Mouse (Mus musculus) gastrocnemius, postnatal 36 days (tissue): Measurements from ENCODE around the gene Gnb1. TPM values are rescaled to one million over a fixed set of nuclear protein-coding genes. Genes with fewer than 3 reads are reported as not detected.

Source experiments
- DNase-seq, 2 experiments: peaks; one replicate each; pipeline ENCODE4 v3.0.0; 2022
- intact Hi-C: fragments of 180-260 bp; cut with DNase I; formaldehyde crosslinking; loops from one replicate; pipeline ENCODE4 v1.15.1; 2025
- total RNA-seq, 2 experiments: library from RNA; stranded (reverse); gene quantifications; 2 replicates each; pipeline ENCODE4 v1.2.3; 2021

Gnb1 gene
- total RNA-seq, 2 experiments from 2014 or later, result 55.4 to 63.3 TPM

GRCm38 (mm10) chr4:155525751-155526150 lies 34.6 kb downstream of the Gnb1 start:
- DNase-seq, result no peak
- intact Hi-C loops, result no loop called here

GRCm38 (mm10) chr4:155529294-155529693 lies 38.1 kb downstream of the Gnb1 start:
- intact Hi-C loops, result no loop called here

GRCm38 (mm10) chr4:155549993-155550392 lies 58.8 kb downstream of the Gnb1 start:
- intact Hi-C loops, result loop anchor here (5.0 kb wide), 1 partner anchor 48 kb away; no protein-coding TSS in a partner anchor
- no peak for DNase-seq

More at GRCm38 (mm10) chr4:155529294-155529693, 38.1 kb downstream of the Gnb1 start:
- DNase-seq, result no peak

- DNase-seq, result no peak
- intact Hi-C loops, result no loop called here
These were observed 59.3 kb downstream of the Gnb1 start for GRCm38 (mm10) chr4:155550446-155550845.

- intact Hi-C loops, result no loop called here
- DNase-seq, result no peak
These were observed 59.9 kb downstream of the Gnb1 start for GRCm38 (mm10) chr4:155551073-155551472.

GRCm38 (mm10) chr4:155552917-155553532 lies 61.9 kb downstream of the Gnb1 start:
- DNase-seq, result no peak
- intact Hi-C loops, result no loop called here

GRCm38 (mm10) chr4:155554880-155555279 lies 63.7 kb downstream of the Gnb1 start:
- intact Hi-C loops, result loop anchor here (5.0 kb wide), 1 partner anchor 33 kb away; no protein-coding TSS in a partner anchor
- DNase-seq, result no peak

- DNase-seq, result no peak
- intact Hi-C loops, result loop anchor here (5.0 kb wide), 1 partner anchor 33 kb away; no protein-coding TSS in a partner anchor
These were observed 64.3 kb downstream of the Gnb1 start for GRCm38 (mm10) chr4:155555464-155555863.

GRCm38 (mm10) chr4:155559454-155559853 lies 68.3 kb downstream of the Gnb1 start:
- DNase-seq, result no peak
- intact Hi-C loops, result loop anchor here (5.0 kb wide), 1 partner anchor 37 kb away; no protein-coding TSS in a partner anchor

- intact Hi-C loops, result no loop called here
- no peak for DNase-seq
These were observed 69.8 kb downstream of the Gnb1 start for GRCm38 (mm10) chr4:155560932-155561331.

GRCm38 (mm10) chr4:155561661-155562442 lies 70.7 kb downstream of the Gnb1 start, which contains the start of gene Nadk:
TSS of gene Nadk (plus strand) at chr4:155562378.
- DNase-seq, result peak in 1 of 2 experiments; percentile 31
- intact Hi-C loops, result loop anchor here (2.0 kb wide), 1 partner anchor 71 kb away; the partner anchor contains the start of gene Gnb1

- intact Hi-C loops, result loop anchor here (2.0 kb wide), 1 partner anchor 72 kb away; the partner anchor contains the start of gene Gnb1
- peak; percentile 47 to 60 for DNase-seq
These were observed 71.7 kb downstream of the Gnb1 start for GRCm38 (mm10) chr4:155562725-155563399.

GRCm38 (mm10) chr4:155563400-155564231 lies 72.5 kb downstream of the Gnb1 start:
- intact Hi-C loops, result loop anchor here (2.0 kb wide), 1 partner anchor 73 kb away; the partner anchor contains the start of gene Gnb1
- peak; percentile 94 to 97 for DNase-seq

- peak in 1 of 2 experiments; percentile 48 for DNase-seq
- intact Hi-C loops, result no loop called here
These were observed 73.3 kb downstream of the Gnb1 start for GRCm38 (mm10) chr4:155564315-155565069.

GRCm38 (mm10) chr4:155566555-155566954 lies 75.4 kb downstream of the Gnb1 start:
- DNase-seq, result no peak
- intact Hi-C loops, result no loop called here

GRCm38 (mm10) chr4:155568170-155568569 lies 77.0 kb downstream of the Gnb1 start:
- intact Hi-C loops, result loop anchor here (2.0 kb wide), 1 partner anchor 87 kb away; no protein-coding TSS in a partner anchor
- DNase-seq, result no peak

GRCm38 (mm10) chr4:155568632-155569370 lies 77.6 kb downstream of the Gnb1 start:
- intact Hi-C loops, result loop anchor here (2.0 kb wide), 1 partner anchor 88 kb away; no protein-coding TSS in a partner anchor

GRCm38 (mm10) chr4:155569818-155570217 lies 78.7 kb downstream of the Gnb1 start:
- intact Hi-C loops, result loop anchor here (2.0 kb wide), 1 partner anchor 89 kb away; no protein-coding TSS in a partner anchor
- no peak for DNase-seq

More at GRCm38 (mm10) chr4:155568632-155569370, 77.6 kb downstream of the Gnb1 start:
- no peak for DNase-seq
